Mouse (Mus musculus) gastrocnemius, adult 18-20 months (tissue): ENCODE measurements around the gene Maml2. TPM values are rescaled to one million over a fixed set of nuclear protein-coding genes. Genes with fewer than 3 reads are reported as not detected.

Source experiments
- DNase-seq: peaks from one replicate; pipeline ENCODE4 v3.0.0; 2021; ENCODE audit warnings: low spot score
- total RNA-seq, 2 experiments: library from RNA; stranded (reverse); gene quantifications; 2 replicates each; pipeline ENCODE4 v1.2.3; 2021

Maml2 gene
- total RNA-seq, 2 experiments from 2014 or later: 2.3 to 2.6 TPM

GRCm38 (mm10) chr9:13607609-13608185 lies 309.9 kb downstream of the Maml2 start:
- no peak for DNase-seq

GRCm38 (mm10) chr9:13608532-13609071 lies 310.8 kb downstream of the Maml2 start:
- DNase-seq: no peak

GRCm38 (mm10) chr9:13611561-13611960 lies 313.8 kb downstream of the Maml2 start:
- DNase-seq: no peak

DNA sequence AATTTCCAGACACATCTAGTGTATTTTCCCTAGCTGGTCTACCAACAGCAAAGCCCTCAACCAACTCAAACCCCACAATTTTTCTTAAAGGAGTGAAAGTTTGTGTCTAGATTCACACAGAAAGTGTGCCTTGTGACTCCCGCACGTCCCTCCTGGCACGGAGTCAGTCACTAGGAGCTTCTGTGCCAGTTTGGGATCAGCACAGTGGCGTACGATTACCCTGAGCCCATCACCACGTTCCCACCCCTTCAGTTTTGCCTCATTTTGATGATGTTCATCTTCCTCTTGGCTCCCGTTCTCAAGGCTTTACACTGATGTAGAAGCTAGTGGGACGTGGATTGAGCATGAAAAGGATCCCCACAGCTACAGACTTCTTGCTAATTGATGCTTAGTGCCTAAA lies 314.6 kb downstream of the Maml2 start:
- DNase-seq: no peak

DNA sequence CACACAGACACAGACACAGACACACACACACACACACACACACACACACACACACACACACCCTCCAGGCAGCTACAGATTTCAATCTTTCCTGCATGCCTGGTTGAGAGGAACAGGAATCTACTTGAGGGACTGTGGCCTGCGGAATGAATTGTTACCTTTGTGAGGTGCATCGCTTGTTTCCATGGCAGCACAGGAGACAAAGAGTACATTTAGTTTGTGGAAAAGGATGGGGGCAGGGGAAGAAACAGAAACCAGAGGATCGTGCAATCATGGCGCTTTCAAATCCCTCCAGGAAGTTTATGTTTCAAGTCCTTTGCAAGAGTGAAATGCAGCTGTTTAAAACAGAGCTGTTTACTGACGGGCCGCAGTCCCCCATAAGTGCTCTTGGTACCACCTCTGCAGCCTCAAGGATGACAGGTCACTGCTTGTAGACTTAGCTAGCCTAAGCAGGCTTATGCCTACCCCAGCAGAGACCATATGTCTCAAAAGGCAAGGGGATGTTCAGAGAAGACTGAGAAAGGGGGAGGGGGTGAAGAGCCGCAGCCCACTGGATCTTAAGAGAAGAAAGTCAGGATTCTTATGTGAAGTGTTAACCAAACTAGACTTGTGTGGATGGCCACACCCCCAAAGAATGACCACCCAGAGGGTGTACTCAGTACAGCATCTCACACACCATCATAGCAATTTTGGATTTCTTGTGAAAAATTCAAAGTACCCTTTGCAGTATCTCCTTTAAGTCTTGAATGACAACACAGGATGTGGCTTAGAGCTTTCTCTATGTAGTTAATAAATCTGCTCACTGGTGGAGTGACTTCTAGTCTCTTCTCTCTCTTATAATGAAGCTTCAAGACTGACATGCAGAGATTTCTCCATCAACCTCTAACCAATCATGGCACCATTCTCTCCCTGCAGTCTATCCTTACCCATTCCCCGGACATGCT lies 315.8 kb downstream of the Maml2 start:
- DNase-seq: no peak

DNA sequence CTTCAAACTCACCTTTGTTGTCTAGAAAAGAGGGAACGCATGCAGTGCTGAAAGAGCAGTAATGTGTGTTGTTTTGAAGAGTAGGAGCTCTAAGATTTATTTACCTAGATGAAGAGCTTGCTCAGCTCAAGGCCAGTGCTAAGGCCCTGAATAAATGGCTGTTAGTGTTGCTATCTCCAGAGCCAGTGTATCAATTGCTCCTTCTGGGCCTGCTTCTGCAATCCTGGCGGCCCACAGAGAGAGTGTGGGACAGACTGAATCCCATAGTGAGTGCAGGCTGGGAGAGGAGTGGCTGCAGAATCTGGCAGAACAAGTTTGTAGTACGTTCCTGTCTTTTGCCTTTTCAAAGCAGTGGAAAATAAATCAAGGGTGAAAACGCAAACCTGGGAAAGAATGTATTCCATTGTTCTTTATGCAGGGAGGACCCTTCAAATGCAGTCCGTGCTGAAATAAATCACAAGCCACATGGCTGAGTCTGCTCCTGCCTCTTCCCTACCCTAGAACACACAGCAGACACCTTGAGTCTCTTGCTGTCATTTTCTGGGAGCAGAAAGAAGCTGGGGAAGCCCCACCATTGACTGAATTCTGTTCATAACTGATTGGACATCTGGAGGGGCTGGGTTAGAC lies 318.7 kb downstream of the Maml2 start:
- DNase-seq: no peak

DNA sequence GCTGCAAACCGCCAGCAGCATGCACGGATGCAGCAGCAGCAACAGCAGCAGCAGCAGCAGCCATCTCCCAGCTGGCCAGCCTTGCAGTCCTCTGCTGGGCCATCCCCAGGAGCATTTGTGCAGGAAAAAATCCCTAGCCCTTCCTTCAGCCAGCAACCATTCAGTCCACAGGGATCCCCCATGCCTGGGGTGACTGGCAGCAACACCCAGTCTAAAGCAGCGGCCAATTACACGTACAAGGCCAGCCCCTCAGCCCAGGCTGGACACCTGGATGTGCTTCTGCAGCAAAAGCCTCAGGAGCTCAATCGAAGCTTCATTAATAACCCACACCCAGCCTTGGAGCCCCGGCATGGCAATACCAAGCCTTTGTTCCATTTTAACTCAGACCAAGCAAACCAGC lies 323.0 kb downstream of the Maml2 start:
- no peak for DNase-seq

GRCm38 (mm10) chr9:13621941-13622340 lies 324.2 kb downstream of the Maml2 start:
- DNase-seq: no peak

GRCm38 (mm10) chr9:13622426-13622825 lies 324.7 kb downstream of the Maml2 start:
- DNase-seq: no peak

DNA sequence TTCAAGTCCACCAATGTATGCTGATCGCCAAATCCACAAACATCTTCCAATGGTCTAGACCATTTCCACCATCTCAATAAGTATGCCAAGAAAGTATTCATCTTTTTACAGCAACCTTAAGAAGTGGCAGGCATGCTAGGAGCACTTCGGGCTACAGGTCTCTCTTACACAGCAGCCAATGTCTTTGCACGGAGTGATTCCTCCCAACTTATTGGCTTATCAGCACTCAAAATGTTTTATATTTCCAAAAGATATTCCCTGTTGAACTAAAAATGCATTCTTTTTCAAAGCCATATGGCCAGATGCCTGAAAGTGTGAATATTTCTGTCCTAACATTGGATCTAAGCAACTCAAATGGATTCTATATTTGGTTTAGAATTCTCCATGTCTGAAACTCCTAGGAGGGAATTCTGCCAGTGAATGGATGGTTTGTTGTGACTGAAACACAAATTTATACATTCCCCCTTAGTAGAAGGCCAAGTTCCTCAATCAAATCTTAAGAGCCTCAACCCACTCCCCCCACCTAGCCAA lies 326.2 kb downstream of the Maml2 start:
- DNase-seq: no peak

DNA sequence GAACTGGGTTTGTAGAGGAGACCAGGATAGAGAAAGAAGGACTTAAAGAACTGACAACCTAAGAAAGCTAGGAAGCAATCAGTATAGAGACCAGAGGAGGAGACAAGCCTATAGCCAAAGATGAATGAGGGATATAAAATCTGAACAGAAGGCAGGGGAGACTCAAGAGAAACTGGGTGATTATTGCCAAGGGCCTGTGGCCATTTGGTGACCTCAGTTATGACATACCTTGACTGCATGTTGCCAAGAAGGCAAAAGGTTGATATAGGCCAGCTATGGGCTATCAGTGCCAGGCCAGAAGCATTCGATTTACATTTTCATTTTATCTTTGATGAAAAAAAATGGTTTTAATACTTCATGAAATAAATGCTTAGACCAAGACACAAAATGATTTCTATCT lies 327.0 kb downstream of the Maml2 start:
- DNase-seq: no peak

- DNase-seq: no peak
Measured at GRCm38 (mm10) chr9:13625215-13625614, 327.5 kb downstream of the Maml2 start.

DNA sequence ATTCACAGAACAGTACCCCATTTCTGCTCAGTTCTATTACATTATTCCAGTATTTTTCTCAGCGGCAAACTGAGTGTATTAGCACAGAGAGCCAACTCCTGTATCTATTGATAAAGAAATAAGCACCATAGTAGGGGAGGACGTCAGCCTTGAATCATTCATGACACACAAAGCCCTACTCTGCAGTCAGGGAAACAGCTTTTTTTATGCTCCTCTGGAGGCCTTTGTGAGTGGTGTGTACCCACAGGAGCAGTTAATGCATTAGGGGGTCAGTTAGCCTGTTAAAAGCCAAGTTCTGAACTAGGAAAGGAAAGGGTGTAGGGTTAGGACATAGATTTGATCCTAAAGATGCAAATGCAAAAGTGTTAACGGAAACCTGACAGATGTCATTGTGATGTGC lies 328.7 kb downstream of the Maml2 start:
- DNase-seq: no peak

DNA sequence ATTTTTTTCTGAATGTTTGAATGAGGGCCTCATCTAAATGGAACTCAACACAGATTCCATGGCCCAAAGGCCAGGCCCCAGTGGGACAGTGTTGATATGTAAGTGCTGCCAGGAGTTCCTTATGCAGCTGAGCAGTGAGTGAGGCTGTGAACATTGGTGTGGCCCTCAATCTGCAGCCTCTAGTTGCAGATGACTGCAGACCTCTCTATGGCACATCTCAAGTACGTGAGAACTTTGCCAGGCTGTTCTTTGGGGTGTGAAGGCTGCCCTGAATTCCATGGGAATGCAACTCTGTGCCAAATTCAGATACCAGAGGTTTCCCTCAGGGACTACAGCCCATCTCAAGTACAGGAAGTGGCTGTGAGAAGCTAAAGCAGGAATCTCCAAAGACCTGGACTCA lies 335.6 kb downstream of the Maml2 start:
- peak; percentile 44 for DNase-seq

DNA sequence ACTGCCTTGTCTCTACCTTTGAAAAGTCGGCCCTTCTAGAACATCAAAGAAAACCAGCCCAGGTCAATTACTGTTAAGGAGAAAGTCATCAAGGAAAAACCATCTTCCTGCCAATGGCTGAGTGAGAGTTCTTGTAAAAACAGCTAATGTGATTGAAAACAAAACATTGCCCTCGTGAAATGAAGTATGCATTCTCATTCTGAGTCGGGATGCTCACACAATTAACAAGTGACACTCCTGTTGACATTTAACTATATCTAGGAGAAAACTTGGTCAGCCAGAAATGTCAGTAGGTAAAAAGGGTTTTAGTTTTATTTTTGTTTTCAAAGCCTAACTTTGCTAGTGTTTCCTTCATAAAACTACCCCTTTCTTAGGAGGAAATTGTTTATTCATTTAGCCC lies 341.9 kb downstream of the Maml2 start:
- no peak for DNase-seq

DNA sequence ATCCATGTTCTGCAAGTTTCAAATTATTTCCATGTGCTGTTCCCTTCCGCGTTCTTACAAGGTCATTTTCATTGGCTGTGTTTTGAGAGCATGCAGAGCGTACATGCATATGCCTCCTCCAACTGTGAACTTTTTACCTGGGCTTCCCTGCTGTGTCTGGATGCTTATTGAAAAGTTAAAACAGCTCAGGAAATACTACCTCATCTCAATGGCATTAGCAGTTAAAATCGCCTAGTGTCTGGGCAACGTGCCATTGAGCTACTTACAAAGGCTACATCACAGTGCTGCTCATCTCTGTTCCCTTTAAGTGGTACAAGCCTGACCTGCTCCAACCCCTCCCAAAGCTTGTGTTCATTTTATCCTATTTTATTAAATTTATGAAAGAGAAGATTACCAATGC lies 347.4 kb downstream of the Maml2 start:
- peak; percentile 36 for DNase-seq

GRCm38 (mm10) chr9:13651065-13651464 lies 353.3 kb downstream of the Maml2 start:
- DNase-seq: no peak

- no peak for DNase-seq
Measured at GRCm38 (mm10) chr9:13651828-13652227, 354.1 kb downstream of the Maml2 start.

GRCm38 (mm10) chr9:13652389-13652877 lies 354.7 kb downstream of the Maml2 start:
- DNase-seq: no peak

DNA sequence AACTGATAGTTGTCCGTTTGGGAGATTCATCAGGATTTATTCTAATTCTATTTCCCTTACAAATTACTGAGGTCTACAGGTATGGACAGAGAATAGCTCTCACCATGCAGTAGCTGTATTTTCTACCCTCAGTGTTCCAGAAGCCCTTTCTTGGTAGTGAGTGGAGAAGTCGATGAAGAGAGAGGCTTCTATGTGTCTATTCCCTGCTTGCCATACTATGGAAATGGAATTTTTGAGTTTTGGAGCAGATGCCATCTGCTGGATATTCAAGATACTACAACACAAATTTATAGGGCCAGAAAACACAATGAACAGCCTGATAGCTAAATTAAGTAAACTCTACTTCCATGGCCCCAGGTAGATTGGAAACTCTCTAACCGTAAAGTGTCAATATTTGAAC lies 355.2 kb downstream of the Maml2 start:
- peak; percentile 48 for DNase-seq

DNA sequence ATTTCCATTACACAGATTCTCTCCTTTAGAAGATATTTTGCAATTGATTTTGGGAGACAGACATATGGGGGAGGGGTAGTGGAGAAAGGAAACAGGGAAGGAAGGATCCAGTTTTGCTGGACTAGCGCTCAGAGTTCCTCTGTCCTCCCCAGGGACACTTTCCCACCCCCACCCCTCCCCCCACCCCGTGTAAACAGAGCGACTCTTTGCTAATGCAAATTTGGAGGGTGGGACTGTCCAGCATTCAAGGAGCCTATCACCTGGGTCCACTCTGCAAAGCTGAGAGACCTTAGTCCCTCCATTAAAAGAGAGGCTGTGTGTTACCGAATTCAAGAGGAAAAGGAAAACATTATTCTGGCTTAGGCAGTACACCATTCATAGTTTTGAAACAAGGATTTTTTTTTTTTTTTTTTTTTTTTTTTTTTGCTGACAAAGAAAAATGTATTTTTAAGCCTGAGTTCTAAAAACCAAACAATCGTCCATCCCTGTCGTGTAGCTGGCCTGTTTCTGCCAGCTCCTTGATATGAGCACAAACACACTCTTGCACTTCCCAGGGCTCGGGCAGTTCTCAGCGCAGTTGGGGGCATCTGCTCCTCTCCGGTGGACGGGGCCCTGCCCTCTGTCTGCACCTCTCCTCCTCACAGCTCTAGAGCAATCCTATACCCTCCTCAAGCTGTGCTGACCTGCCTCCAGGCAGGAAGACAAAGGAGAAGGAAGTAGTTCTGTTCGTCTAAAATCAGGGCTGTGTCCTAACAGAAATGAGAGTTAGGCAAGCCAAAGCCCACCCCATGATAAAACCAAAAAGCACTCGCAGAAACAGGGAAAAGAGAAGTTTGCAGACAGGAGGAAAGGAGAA lies 364.2 kb downstream of the Maml2 start:
- DNase-seq: peak; percentile 16
